Mouse (Mus musculus): ENCODE results near the gene Gkn2. TPM values are rescaled to one million over a fixed set of nuclear protein-coding genes. Genes with fewer than 3 reads are reported as not detected.

Gkn2 gene
- not detected for total RNA-seq (2021)
- long read RNA-seq, result 0 reads

DNA sequence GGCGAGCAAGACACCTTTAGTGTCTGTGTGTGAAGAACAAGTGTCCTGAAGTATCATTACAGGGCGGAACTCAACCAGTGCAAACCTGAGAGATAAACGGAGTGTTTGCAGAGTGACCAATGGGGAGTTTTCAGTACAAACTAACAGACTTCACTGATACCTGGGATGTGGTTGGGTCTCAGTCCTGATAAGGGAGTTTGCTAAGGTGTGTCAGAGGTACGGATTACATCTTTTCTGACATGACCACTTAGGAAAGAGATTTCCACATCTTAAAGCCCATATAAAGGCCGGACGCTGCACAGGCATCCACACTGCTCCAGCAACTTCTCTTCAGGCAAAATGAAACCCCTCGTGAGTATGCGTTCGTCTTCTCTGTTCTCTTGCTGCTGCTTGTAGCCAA, at the start of gene Gkn2:
Gene Gkn2 (plus strand): TSS at position 301 of the 400 bp plus-strand sequence.
- DNase-seq (ENCODE audit: low spot score in 2 of 2), result no peak

DNA sequence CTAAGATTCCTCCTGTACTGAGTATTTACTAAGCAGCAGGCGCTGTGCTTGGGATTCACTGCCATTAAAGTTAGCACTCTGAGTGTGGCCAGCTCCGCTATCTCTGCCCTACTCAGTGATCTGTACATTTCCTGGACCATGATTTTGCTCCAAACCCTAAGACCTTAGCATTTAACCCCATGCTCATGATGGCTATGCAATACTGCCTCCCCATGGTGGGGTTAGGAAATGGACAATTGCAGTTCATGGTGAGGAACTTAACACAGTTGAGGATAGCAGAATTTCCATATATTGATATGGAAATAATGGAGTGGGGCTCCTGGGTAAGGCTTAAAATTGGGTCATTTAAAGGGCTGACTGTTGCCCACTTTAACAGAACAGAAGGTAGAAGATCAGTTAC, 49.8 kb upstream of the Gkn2 start:
- DNase-seq (ENCODE audit: low spot score in 2 of 2), result peak in 1 of 2 experiments; percentile 62

DNA sequence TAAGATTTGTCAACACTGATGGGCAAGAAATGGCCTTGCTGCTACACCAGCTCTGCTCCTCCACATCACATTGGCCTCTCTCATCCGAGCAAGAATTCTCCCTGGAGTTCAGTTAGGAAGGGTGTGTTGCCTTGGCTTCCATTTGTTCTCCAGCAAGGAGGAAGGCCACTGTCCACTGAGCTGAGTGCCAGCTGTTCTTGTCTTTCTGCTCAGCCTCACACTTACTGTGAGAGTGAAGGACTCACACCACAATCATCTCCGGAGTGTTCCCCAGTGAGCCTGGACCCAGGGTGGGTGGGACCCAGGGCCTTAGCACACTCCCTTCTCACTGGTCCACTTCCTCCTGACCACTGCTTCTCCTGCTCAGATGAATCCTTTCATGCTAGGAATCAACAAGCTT, 46.2 kb upstream of the Gkn2 start:
- DNase-seq (ENCODE audit: low spot score in 2 of 2), result no peak

- no peak for DNase-seq (ENCODE audit: low spot score in 2 of 2)
These were observed 44.6 kb upstream of the Gkn2 start for GRCm38 (mm10) chr6:87328265-87329173.

DNA sequence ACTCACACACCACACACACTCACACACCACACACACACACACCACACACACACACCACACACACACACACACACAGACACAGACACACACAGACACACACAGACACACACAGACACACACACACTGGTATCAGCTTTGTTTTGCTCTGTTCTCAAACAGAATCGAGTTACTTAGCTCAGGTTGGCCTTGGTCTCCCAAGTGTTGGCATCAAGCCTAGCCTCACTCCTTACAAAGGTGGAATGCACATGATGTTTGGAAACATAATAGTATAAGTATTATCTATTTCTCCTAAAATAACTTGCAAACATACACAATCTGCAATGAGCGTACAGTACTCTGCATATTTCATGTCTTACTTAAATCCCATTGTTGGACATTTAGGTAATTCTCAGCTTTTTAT, 40.8 kb upstream of the Gkn2 start:
- DNase-seq (ENCODE audit: low spot score in 2 of 2), result no peak

GRCm38 (mm10) chr6:87334361-87335090, 38.6 kb upstream of the Gkn2 start:
- DNase-seq (ENCODE audit: low spot score in 2 of 2), result peak; percentile 4 to 47

- peak; percentile 25 to 58 for DNase-seq (ENCODE audit: low spot score in 2 of 2)
These were observed 37.8 kb upstream of the Gkn2 start, which contains the start of gene Antxr1 for GRCm38 (mm10) chr6:87335091-87335934. Gene Antxr1 (minus strand): TSS chr6:87335821.

- DNase-seq (ENCODE audit: low spot score in 2 of 2), result no peak
These were observed 37.2 kb upstream of the Gkn2 start for GRCm38 (mm10) chr6:87335935-87336295.

DNA sequence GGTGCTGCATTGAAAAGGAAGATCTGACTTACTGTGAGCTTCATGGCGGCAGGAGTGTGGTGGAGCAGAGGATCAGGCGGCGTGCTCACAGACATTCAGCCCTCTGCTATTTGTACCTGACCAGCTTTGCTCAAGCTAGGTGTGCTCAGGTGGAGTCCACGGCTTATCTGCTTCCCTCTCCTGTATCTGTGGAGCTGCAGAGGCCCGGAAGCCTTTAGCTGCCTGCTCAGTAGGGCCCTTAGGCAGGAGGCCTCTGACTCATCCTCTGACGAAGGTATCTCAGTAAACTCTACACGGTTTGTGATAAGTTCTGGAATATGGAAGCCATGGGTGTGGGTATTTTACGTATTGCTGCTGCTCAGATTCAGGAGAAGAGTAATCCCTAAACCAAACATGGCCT, 22.3 kb upstream of the Gkn2 start, which contains the start of gene Gkn1:
Gene Gkn1 (minus strand): TSS at position 114 of the 400 bp plus-strand sequence.
- no peak for DNase-seq (ENCODE audit: low spot score in 2 of 2)

- no peak for DNase-seq (ENCODE audit: low spot score in 2 of 2)
These were observed 18.7 kb upstream of the Gkn2 start for GRCm38 (mm10) chr6:87354441-87354840.

GRCm38 (mm10) chr6:87369223-87369622, 3.9 kb upstream of the Gkn2 start:
- no peak for DNase-seq (ENCODE audit: low spot score in 2 of 2)

- peak in 1 of 2 experiments; percentile 34 for DNase-seq (ENCODE audit: low spot score in 2 of 2)
These were observed 11.0 kb downstream of the Gkn2 start for GRCm38 (mm10) chr6:87383926-87384691.

DNA sequence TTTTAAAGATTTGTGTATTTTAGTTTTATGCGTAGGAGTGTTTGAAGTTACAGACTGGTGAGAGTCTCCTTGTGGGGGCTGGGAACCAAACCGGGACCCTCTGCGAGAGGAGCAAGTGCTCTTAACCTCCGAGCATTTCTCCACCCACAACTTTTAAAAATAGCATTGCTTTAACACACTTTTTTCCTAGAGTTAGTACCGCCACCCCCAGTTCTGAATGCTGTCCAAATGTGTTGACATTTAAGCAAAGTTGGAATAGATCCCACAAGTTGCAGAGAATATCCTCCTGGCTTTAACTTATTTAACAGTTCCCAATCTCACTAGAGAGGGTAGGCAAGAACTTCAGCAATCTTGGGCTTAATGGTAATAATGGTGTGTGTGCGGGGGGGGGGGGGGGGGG, 11.6 kb downstream of the Gkn2 start:
- peak in 1 of 2 experiments; percentile 36 for DNase-seq (ENCODE audit: low spot score in 2 of 2)

GRCm38 (mm10) chr6:87386203-87386602, 13.0 kb downstream of the Gkn2 start:
- DNase-seq (ENCODE audit: low spot score in 2 of 2), result peak; percentile 40 to 87

DNA sequence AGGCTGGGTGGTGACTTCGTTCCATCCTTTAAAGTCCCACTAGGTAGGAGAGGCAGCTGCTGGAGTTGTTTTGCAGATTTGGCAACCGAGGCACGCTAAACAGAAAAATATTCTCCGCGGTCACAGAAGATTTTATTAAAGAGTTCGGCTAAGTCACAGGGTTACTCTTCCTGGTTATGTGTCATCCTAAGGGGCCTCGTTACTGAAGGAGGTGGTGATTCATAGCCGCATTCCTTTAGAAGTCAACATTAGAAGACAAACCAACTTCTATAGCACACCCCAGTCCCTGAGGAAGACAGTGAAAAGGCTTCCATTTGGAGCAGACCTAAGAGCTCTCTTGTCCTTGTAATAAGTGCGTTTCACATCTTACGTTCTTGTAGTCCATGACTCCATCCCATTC, 13.5 kb downstream of the Gkn2 start:
- DNase-seq (ENCODE audit: low spot score in 2 of 2), result no peak

DNA sequence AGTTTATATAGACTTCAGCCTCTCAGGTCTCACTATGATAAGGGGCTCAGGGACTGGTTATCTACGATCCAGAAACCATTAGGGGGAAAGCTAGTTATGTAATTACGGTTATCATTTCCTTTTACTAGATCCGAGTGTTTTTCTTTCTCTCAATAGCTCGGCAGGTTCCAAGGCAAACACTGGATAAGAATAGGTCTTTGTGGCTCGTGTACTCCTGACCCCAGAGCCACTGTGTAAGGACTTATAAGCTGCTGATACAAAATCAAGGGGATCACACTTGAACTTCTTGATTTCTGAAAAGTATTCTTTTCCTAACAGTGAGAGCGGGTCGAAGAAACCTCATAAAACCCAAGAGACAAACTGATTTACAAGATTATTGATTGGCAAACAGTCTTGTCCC, 15.7 kb downstream of the Gkn2 start, which contains the start of gene Gkn3:
Gene Gkn3 (minus strand): TSS at position 59 of the 400 bp plus-strand sequence.
- DNase-seq (ENCODE audit: low spot score in 2 of 2), result no peak

DNA sequence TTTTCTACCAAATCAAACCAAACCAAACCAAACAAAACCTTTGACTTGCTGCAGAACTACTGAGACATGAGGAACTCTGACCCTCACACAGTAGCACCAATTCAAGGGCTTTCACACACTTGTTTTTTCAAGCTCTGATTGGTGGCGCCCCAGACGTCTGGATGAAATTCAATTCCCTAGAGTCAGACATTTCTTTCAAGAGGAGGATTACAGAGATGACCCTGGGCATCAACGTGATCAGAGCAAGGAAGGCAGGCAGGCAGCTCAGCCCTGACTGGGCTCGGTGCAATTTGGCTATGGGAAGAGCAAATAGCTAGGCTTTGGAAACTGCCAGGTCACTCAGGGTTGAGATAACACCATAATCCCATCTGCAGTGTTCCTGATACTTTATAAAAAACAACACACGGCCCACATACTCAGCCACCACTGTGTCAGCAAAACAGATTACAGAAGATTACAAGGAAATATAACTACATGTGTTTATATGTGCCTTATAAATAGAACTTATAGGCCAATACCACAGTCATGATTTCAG, 16.4 kb downstream of the Gkn2 start:
- no peak for DNase-seq (ENCODE audit: low spot score in 2 of 2)

- DNase-seq (ENCODE audit: low spot score in 2 of 2), result no peak
These were observed 20.5 kb downstream of the Gkn2 start for GRCm38 (mm10) chr6:87393466-87394205.

DNA sequence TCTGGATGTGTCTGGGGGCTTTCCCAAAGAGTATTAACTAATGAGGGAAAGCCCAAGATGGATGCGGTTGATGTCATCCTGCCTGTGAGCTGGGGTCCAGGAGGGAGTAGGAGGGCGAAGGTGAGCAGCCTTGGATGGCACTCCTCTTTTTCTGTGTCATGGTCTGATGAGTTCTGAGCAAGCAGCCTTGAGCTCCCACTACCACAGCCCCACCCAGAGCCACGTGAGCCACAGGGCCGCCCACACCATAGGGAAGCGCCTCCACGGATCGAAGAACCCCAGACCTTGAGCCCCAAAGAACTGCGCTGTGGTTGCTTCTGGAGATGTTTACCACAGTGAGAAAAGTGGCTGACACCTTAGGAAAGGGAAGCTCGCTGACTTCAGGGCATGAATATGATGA, 21.6 kb downstream of the Gkn2 start:
- DNase-seq (ENCODE audit: low spot score in 2 of 2), result no peak
